Mouse (Mus musculus) neural tube, embryonic 13.5 days (tissue): Measurements from ENCODE around the gene Chuk. TPM values are rescaled to one million over a fixed set of nuclear protein-coding genes. Genes with fewer than 3 reads are reported as not detected.

ENCODE experiments used
- ATAC-seq: fragments of 200-750 bp; cut with Nextera tagmentation; 2 replicates; pipeline ENCODE4 v1.8.0; 2017; ENCODE audit warnings: low read depth, mild to moderate bottlenecking, moderate TSS enrichment, moderate library complexity
- H3K27ac ChIP-seq: fragments of 300-500 bp; sonication (generic); replicated peaks from 2 replicates; pipeline ENCODE4 v1.5.1; 2015; ENCODE audit warnings: moderate library complexity, mild to moderate bottlenecking, inconsistent platforms
- H3K27me3 ChIP-seq: fragments of 300-500 bp; sonication (generic); 2 replicates; pipeline ENCODE4 v1.6.1; 2015; ENCODE audit warnings: mild to moderate bottlenecking, inconsistent platforms
- H3K36me3 ChIP-seq: fragments of 300-500 bp; sonication (generic); 2 replicates; pipeline ENCODE4 v1.6.1; 2015; ENCODE audit warnings: mild to moderate bottlenecking, inconsistent platforms
- H3K4me1 ChIP-seq: fragments of 300-500 bp; sonication (generic); replicated peaks from 2 replicates; pipeline ENCODE4 v1.6.1; 2015; ENCODE audit warnings: inconsistent platforms
- H3K4me2 ChIP-seq: fragments of 300-500 bp; sonication (generic); 2 replicates; pipeline ENCODE4 v1.6.1; 2015; ENCODE audit warnings: inconsistent platforms, mild to moderate bottlenecking, moderate library complexity
- H3K4me3 ChIP-seq: fragments of 300-500 bp; sonication (generic); 2 replicates; pipeline ENCODE4 v1.5.1; 2015; ENCODE audit warnings: mild to moderate bottlenecking, inconsistent platforms
- H3K9ac ChIP-seq: fragments of 300-500 bp; sonication (generic); 2 replicates; pipeline ENCODE4 v1.6.1; 2015; ENCODE audit warnings: moderate library complexity, mild to moderate bottlenecking, inconsistent platforms
- H3K9me3 ChIP-seq: fragments of 300-500 bp; sonication (generic); 2 replicates; pipeline ENCODE4 v1.6.1; 2016; ENCODE audit warnings: inconsistent platforms
- WGBS: fragments of 180-500 bp; shearing (Covaris S2); methylation state at CpG from one replicate; pipeline ENCODE4 v1.1.7; 2015; 5-methylcytosine and 5-hydroxymethylcytosine counted together
- polyA plus RNA-seq: library from polyadenylated mRNA; unstranded; fragments of >200 nt; fragmentation: Nextera tagmentation; extraction: Ambion mirVana; gene quantifications from 2 replicates; pipeline ENCODE4 v1.2.1, GENCODE M21; 2015

Chuk gene
- polyA plus RNA-seq, result 58.5 and 61.2 TPM in 2 replicates

- no peaks in the 10 kb centered on the region for H3K9me3 ChIP-seq
- peak within 1 kb of the TSS; percentile 85 for H3K4me3 ChIP-seq
- peak within 1 kb of the TSS; percentile 79 for H3K27ac ChIP-seq
- peak within 1 kb of the TSS; percentile 98 for H3K9ac ChIP-seq
- no peaks in the 10 kb centered on the region for H3K27me3 ChIP-seq
- peak; percentile 98 for ATAC-seq
- H3K4me1 ChIP-seq, result peaks cover 31% of the 10 kb centered on the region
- H3K4me2 ChIP-seq, result peak within 1 kb of the TSS; percentile 82
- WGBS, result 1% methylated on average over 67 of the region's 67 CpGs
- peaks cover 31% of the 10 kb centered on the region for H3K36me3 ChIP-seq
These were observed at the start of gene Chuk for GRCm38 (mm10) chr19:44106831-44107660. Gene Chuk (minus strand): TSS chr19:44107480.

- no peak overlapping the region for H3K4me2 ChIP-seq
- WGBS, result 95% methylated on average over 10 of the region's 10 CpGs
- H3K9ac ChIP-seq, result no peak overlapping the region
- ATAC-seq, result no peak
- no peaks in the 10 kb centered on the region for H3K36me3 ChIP-seq
- no peak overlapping the region for H3K27ac ChIP-seq
- no peak overlapping the region for H3K4me3 ChIP-seq
- peaks cover 32% of the 10 kb centered on the region for H3K27me3 ChIP-seq
- H3K4me1 ChIP-seq, result no peaks in the 10 kb centered on the region
- H3K9me3 ChIP-seq, result no peaks in the 10 kb centered on the region
These were observed 49.7 kb upstream of the Chuk start for GRCm38 (mm10) chr19:44157005-44157404.

DNA sequence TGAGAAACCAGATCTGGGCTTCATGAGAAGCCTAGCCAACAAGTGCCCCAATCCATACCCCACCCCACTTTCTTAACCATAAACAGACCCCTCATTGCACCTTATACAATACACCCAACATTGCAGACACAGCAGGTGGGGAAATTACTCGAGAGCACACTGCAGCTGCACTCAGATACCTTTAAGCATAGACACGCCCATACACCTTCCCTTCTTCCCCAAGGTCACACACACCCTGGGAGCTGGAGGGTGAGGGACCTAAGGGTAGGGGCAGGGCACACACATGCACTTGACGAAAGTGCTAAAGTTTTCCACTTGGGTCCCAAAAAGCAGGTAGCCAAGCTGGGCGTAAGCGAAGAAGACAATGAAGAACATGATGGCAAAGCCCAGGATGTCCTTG is 46.5 kb upstream of the Chuk start:
- H3K9ac ChIP-seq, result no peak overlapping the region
- H3K4me2 ChIP-seq, result no peak overlapping the region
- H3K4me3 ChIP-seq, result no peak overlapping the region
- no peaks in the 10 kb centered on the region for H3K4me1 ChIP-seq
- WGBS, result 84% methylated on average over 5 of the region's 5 CpGs
- H3K27ac ChIP-seq, result no peak overlapping the region
- peaks cover 49% of the 10 kb centered on the region for H3K27me3 ChIP-seq
- no peaks in the 10 kb centered on the region for H3K36me3 ChIP-seq
- H3K9me3 ChIP-seq, result no peaks in the 10 kb centered on the region
- no peak for ATAC-seq

- peaks cover 39% of the 10 kb centered on the region for H3K27me3 ChIP-seq
- no peaks in the 10 kb centered on the region for H3K9me3 ChIP-seq
- no peak overlapping the region for H3K27ac ChIP-seq
- peaks cover 22% of the 10 kb centered on the region for H3K4me1 ChIP-seq
- ATAC-seq, result no peak
- peaks cover 8% of the 10 kb centered on the region for H3K36me3 ChIP-seq
- H3K9ac ChIP-seq, result no peak overlapping the region
- WGBS, result 88% methylated on average over 2 of the region's 2 CpGs
- H3K4me2 ChIP-seq, result no peak overlapping the region
- H3K4me3 ChIP-seq, result no peak overlapping the region
These were observed 41.7 kb upstream of the Chuk start for GRCm38 (mm10) chr19:44148991-44149390.

GRCm38 (mm10) chr19:44148345-44148744 is 41.1 kb upstream of the Chuk start:
- no peak for ATAC-seq
- Histone ChIP-seq H3K4me2 (no peak overlapping the region), H3K27ac (no peak overlapping the region), H3K36me3 (peaks cover 14% of the 10 kb centered on the region), H3K27me3 (peaks cover 36% of the 10 kb centered on the region), H3K4me3 (no peak overlapping the region), H3K9ac (no peak overlapping the region), H3K9me3 (no peaks in the 10 kb centered on the region), H3K4me1 (peaks cover 22% of the 10 kb centered on the region)
- WGBS, result 38% methylated on average over 2 of the region's 2 CpGs

DNA sequence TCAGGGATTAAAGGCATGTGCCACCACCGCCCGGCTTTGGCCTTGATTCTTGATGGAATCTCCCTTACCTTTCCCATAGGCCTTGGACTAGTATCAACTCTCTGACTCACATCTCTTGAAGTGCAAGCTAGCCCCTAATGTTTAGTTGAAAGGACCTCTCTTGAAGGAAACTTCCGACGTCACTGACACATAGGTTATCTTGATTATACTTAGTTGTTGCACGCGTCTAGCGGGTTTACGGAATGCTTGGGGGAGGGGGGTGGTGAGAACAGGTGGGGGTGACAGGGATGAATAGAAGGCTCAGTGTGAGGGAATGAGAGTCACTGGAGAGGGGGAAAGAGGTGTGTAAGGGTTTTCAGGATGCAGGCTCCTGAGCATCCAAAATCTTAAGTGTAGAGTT is 39.7 kb upstream of the Chuk start:
- no peak overlapping the region for H3K4me2 ChIP-seq
- H3K4me1 ChIP-seq, result peaks cover 22% of the 10 kb centered on the region
- H3K4me3 ChIP-seq, result no peak overlapping the region
- no peak overlapping the region for H3K9ac ChIP-seq
- peaks cover 28% of the 10 kb centered on the region for H3K36me3 ChIP-seq
- WGBS, result 96% methylated on average over 8 of the region's 8 CpGs
- H3K27me3 ChIP-seq, result peaks cover 24% of the 10 kb centered on the region
- no peak for ATAC-seq
- H3K9me3 ChIP-seq, result no peaks in the 10 kb centered on the region
- H3K27ac ChIP-seq, result no peak overlapping the region

DNA sequence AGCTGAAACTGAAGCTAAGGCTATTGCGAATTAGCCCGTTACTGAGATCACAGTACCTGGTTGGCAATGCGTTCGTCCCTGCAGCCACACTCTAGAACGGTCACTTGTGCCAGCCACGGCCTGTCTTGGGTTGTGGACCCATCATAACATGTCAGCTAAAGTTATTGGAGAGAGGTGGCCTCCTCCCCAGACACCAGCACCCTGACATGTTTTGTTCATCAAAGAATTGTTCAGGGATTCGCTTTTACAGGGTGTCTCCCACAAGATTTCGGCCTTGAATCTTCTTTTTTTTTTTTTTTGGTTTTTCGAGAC is 39.2 kb upstream of the Chuk start:
- Histone ChIP-seq H3K4me3 (peak overlapping the region; percentile 84), H3K4me1 (peaks cover 22% of the 10 kb centered on the region), H3K9me3 (no peaks in the 10 kb centered on the region), H3K9ac (peak overlapping the region; percentile 87), H3K4me2 (peak overlapping the region; percentile 82), H3K36me3 (peaks cover 32% of the 10 kb centered on the region), H3K27ac (peak overlapping the region; percentile 34; the same call in 1 of the 2 replicates), H3K27me3 (peaks cover 22% of the 10 kb centered on the region)
- ATAC-seq, result peak; percentile 73; the same call in 1 of the 2 replicates
- WGBS, result 64% methylated on average over 9 of the region's 9 CpGs

DNA sequence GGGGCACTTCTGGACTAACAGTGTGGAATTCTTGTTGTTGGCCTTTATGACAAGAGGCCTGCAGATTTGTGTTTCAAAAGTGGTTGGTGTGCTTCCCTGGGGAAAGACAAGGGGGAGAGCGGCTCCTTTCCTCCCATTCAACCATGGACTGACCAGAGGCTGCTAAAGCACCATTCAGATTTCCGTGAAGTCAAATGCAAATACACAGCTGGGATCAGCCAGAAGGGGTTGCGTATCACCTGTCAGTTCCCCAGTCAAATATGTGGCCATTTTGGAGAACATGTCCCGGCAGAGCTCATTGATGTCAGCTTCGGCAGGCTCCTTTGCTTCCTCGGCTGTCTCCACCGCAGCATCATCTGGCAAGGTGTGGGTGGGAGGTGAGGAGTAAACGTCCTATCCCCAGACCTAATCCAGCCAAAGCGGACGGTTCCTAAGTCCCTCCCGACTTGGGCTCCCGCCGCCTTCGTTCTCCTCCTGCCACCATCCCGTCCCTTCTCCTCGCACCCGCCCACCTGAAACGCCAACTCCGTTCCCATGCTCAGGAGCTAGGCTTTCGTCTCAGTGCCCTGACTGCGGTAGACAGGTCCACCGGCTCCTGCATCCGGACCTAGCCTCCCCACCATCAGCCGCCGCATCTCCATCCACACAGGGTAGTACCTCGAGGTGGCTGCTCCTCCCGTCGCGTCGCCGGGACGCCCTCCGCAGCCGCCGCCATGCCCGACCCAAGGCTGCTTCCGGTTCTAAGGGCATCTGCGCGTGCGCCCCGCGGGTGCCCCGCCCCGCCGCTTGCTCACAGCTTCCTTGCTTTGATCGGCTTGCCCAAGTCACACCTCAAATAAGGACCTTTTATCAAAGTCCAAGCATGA is 38.7 kb upstream of the Chuk start, which contains the start of gene Bloc1s2:
TSS of gene Bloc1s2 (minus strand) at position 745 of the 866 bp plus-strand sequence.
- peaks cover 38% of the 10 kb centered on the region for H3K36me3 ChIP-seq
- peaks cover 22% of the 10 kb centered on the region for H3K27me3 ChIP-seq
- H3K9me3 ChIP-seq, result no peaks in the 10 kb centered on the region
- peak within 1 kb of the TSS; percentile 49; the same call in 1 of the 2 replicates for H3K27ac ChIP-seq
- peak within 1 kb of the TSS; percentile 84 for H3K4me3 ChIP-seq
- H3K4me2 ChIP-seq, result peak within 1 kb of the TSS; percentile 82
- 3% methylated on average over 46 of the region's 46 CpGs for WGBS
- H3K9ac ChIP-seq, result peak within 1 kb of the TSS; percentile 87
- peak; percentile 91 for ATAC-seq
- H3K4me1 ChIP-seq, result peaks cover 22% of the 10 kb centered on the region

- Histone ChIP-seq H3K9me3 (no peaks in the 10 kb centered on the region), H3K9ac (no peak overlapping the region)
These were observed 37.1 kb upstream of the Chuk start for GRCm38 (mm10) chr19:44144366-44144765.

GRCm38 (mm10) chr19:44135960-44136485 is 28.7 kb upstream of the Chuk start:
- H3K27me3 ChIP-seq, result no peaks in the 10 kb centered on the region
- peak; percentile 57 for ATAC-seq
- no peaks in the 10 kb centered on the region for H3K9me3 ChIP-seq
- H3K4me1 ChIP-seq, result peaks cover 10% of the 10 kb centered on the region
- peak overlapping the region; percentile 55 for H3K4me2 ChIP-seq
- peak overlapping the region; percentile 64 for H3K9ac ChIP-seq
- no peak overlapping the region; the same call in 1 of the 2 replicates for H3K27ac ChIP-seq
- H3K36me3 ChIP-seq, result peaks cover 39% of the 10 kb centered on the region
- WGBS, result 30% methylated on average over 7 of the region's 7 CpGs
- H3K4me3 ChIP-seq, result peak overlapping the region; percentile 80

More at GRCm38 (mm10) chr19:44144366-44144765, 37.1 kb upstream of the Chuk start:
- Histone ChIP-seq H3K27me3 (peaks cover 11% of the 10 kb centered on the region; the same call in 1 of the 2 replicates), H3K36me3 (peaks cover 52% of the 10 kb centered on the region), H3K4me3 (no peak overlapping the region), H3K4me2 (no peak overlapping the region), H3K27ac (no peak overlapping the region), H3K4me1 (peaks cover 22% of the 10 kb centered on the region)
- WGBS, result 92% methylated on average over 9 of the region's 9 CpGs
- ATAC-seq, result no peak

- peak; percentile 94 for ATAC-seq
- no peaks in the 10 kb centered on the region for H3K9me3 ChIP-seq
- H3K9ac ChIP-seq, result peak within 1 kb of the TSS; percentile 72
- H3K27ac ChIP-seq, result peak within 1 kb of the TSS; percentile 95
- peaks cover 10% of the 10 kb centered on the region for H3K4me1 ChIP-seq
- no peaks in the 10 kb centered on the region for H3K27me3 ChIP-seq
- peak within 1 kb of the TSS; percentile 84 for H3K4me2 ChIP-seq
- under 1% methylated on average over 45 of the region's 45 CpGs for WGBS
- H3K36me3 ChIP-seq, result peaks cover 41% of the 10 kb centered on the region
- peak within 1 kb of the TSS; percentile 80 for H3K4me3 ChIP-seq
These were observed 28.0 kb upstream of the Chuk start, which contains the start of gene Cwf19l1 for GRCm38 (mm10) chr19:44135072-44135959. Gene Cwf19l1 (minus strand): TSS chr19:44135876.
